Mouse (Mus musculus) CH12.LX (cell line): Measurements from ENCODE around the gene Arrb1. TPM values are rescaled to one million over a fixed set of nuclear protein-coding genes. Genes with fewer than 3 reads are reported as not detected.

ENCODE experiments used
- DNase-seq: peaks from one replicate; pipeline ENCODE4 v3.0.0-alpha.2; 2013; ENCODE audit errors: extremely low read depth
- H3K27ac ChIP-seq: 2 replicates; pipeline ENCODE4 v1.5.1; 2012; ENCODE audit warnings: low read depth, mild to moderate bottlenecking, control low read depth, moderate library complexity; ENCODE audit not compliant: insufficient read depth
- H3K27me3 ChIP-seq: replicated peaks from 2 replicates; pipeline ENCODE3; 2012; ENCODE audit warnings: inconsistent platforms
- H3K36me3 ChIP-seq, 2 experiments: replicated peaks in 1 of 2; 2 replicates each; pipeline versions ENCODE3 to v1.6.1; 2012; ENCODE audit warnings: inconsistent platforms in 1 of 2, low read length in 1 of 2, mild to moderate bottlenecking in 1 of 2, mixed read lengths in 1 of 2, moderate library complexity in 1 of 2; ENCODE audit not compliant: control insufficient read depth in 1 of 2, insufficient read depth in 1 of 2
- H3K4me1 ChIP-seq, 2 experiments: 2 replicates each; pipeline ENCODE4 v1.6.1; 2012; ENCODE audit warnings: inconsistent platforms in 1 of 2, moderate library complexity in 1 of 2; ENCODE audit not compliant: insufficient read depth in 2 of 2, control insufficient read depth in 1 of 2
- H3K4me2 ChIP-seq: 2 replicates; pipeline ENCODE4 v1.6.1; 2012; ENCODE audit warnings: low read depth, mild to moderate bottlenecking, control low read depth; ENCODE audit not compliant: poor library complexity, insufficient read depth, severe bottlenecking
- H3K4me3 ChIP-seq, 3 experiments: fragments of 150-350 bp in 1 of 3; sonication (generic) in 1 of 3; replicated peaks in 1 of 3; 2 replicates each; pipeline versions ENCODE3 to v1.5.1; 2011 to 2012; ENCODE audit warnings: low read depth in 2 of 3, low read length in 2 of 3, mild to moderate bottlenecking in 2 of 3, moderate library complexity in 2 of 3, control low read depth in 1 of 3, improper control_type of control experiment in 1 of 3, inconsistent platforms in 1 of 3, mixed read lengths in 1 of 3; ENCODE audit not compliant: poor library complexity in 1 of 3
- H3K79me2 ChIP-seq: replicated peaks from 2 replicates; pipeline ENCODE4 v1.6.1; 2012; ENCODE audit warnings: mild to moderate bottlenecking, moderate library complexity; ENCODE audit not compliant: control insufficient read depth, poor library complexity, insufficient read depth, severe bottlenecking; ENCODE audit errors: extremely low read depth
- H3K9ac ChIP-seq: 2 replicates; pipeline ENCODE4 v1.6.1; 2012; ENCODE audit warnings: low read depth, mild to moderate bottlenecking, control low read depth, moderate library complexity; ENCODE audit not compliant: insufficient read depth
- H3K9me3 ChIP-seq: replicated peaks from 2 replicates; pipeline ENCODE3; 2012; ENCODE audit warnings: low read length, inconsistent platforms, mixed read lengths
- RCOR1 ChIP-seq: conservative IDR thresholded peaks from 2 replicates; pipeline ENCODE4 v1.6.1; 2012; ENCODE audit warnings: low read depth, mild to moderate bottlenecking, inconsistent platforms, low read length, improper control_type of control experiment
- dilution Hi-C: fragments of 300-500 bp; cut with MboI; formaldehyde crosslinking; loops from 2 replicates; pipeline ENCODE4 v1.14.3; 2020; ENCODE audit warnings: low sequenced_read_pairs; ENCODE audit not compliant: extremely low pct_unique_long_range_greater_than_20kb, extremely low pct_ligation_motif_present
- in situ Hi-C: fragments of 300-500 bp; cut with MboI; formaldehyde crosslinking; loops from 3 replicates; pipeline ENCODE4 v1.14.3; 2019; ENCODE audit warnings: low sequenced_read_pairs, low pct_ligation_motif_present, low pct_unique_long_range_greater_than_20kb, mixed read lengths
- polyA plus RNA-seq: library from polyadenylated mRNA; unstranded; fragments of >175 nt; gene quantifications from 2 replicates; pipeline ENCODE4 v1.2.1, GENCODE M21; 2012; ENCODE audit warnings: low read depth; ENCODE audit not compliant: insufficient read length
- total RNA-seq, 2 experiments: library from RNA; depleted of rRNA; stranded (reverse); fragments of 300-350 nt in 1 of 2; fragments of >200 nt in 1 of 2; gene quantifications; 2 replicates each; pipeline ENCODE4 v1.2.3; 2012 to 2014

Arrb1 gene
- total and polyA plus RNA-seq, 3 experiments: 3.3 to 5.2 (median 4.2) TPM

GRCm38 (mm10) chr7:99654244-99654643 lies 119.0 kb downstream of the Arrb1 start:
- no peak overlapping the region for H3K4me3 ChIP-seq
- no peak overlapping the region for H3K9ac ChIP-seq
- peaks cover 8% of the 10 kb centered on the region for H3K9me3 ChIP-seq
- H3K4me1 ChIP-seq: no peaks in the 10 kb centered on the region
- in situ Hi-C loops: no loop called here
- H3K4me2 ChIP-seq: no peak overlapping the region
- no peak for DNase-seq
- no peak overlapping the region for H3K27ac ChIP-seq
- TF ChIP-seq RCOR1: no peak
- TF ChIP-seq, all 38 proteins: peak for 0
- peaks cover 27% of the 10 kb centered on the region for H3K27me3 ChIP-seq
- dilution Hi-C loops: no loop called here
- no peaks in the 10 kb centered on the region for H3K79me2 ChIP-seq
- no peaks in the 10 kb centered on the region for H3K36me3 ChIP-seq

Other genes starting within 250 kb of the Arrb1 start
- not detected in 2 replicates for gene Serpinh1, start 182.2 kb upstream of the Arrb1 start, total RNA-seq (2012; rRNA removed)
- not detected in 2 replicates for gene Serpinh1, start 182.2 kb upstream of the Arrb1 start, total RNA-seq (2014; rRNA removed)
- gene Serpinh1, start 182.2 kb upstream of the Arrb1 start, polyA plus RNA-seq: not detected in 2 replicates
- 7.5 and 9.1 TPM in 2 replicates for gene Gdpd5, start 154.1 kb upstream of the Arrb1 start, total RNA-seq (2012; rRNA removed)
- gene Gdpd5, start 154.1 kb upstream of the Arrb1 start, total RNA-seq (2014; rRNA removed): 2.4 and 2.8 TPM in 2 replicates
- gene Gdpd5, start 154.1 kb upstream of the Arrb1 start, polyA plus RNA-seq: 7.0 and 9.0 TPM in 2 replicates
- gene Klhl35, start 69.5 kb upstream of the Arrb1 start, total RNA-seq (2012; rRNA removed): not detected in 2 replicates
- not detected in 2 replicates for gene Klhl35, start 69.5 kb upstream of the Arrb1 start, total RNA-seq (2014; rRNA removed)
- not detected in 2 replicates for gene Klhl35, start 69.5 kb upstream of the Arrb1 start, polyA plus RNA-seq
- 2,320 and 2,484 TPM in 2 replicates for gene Rps3, start 51.7 kb upstream of the Arrb1 start, total RNA-seq (2012; rRNA removed)
- gene Rps3, start 51.7 kb upstream of the Arrb1 start, total RNA-seq (2014; rRNA removed): 3,699 and 3,874 TPM in 2 replicates
- gene Rps3, start 51.7 kb upstream of the Arrb1 start, polyA plus RNA-seq: 1,738 and 1,898 TPM in 2 replicates
- 0.13 and 0.25 TPM in 2 replicates for gene Tpbgl, start 91.6 kb downstream of the Arrb1 start, total RNA-seq (2012; rRNA removed)
- gene Tpbgl, start 91.6 kb downstream of the Arrb1 start, total RNA-seq (2014; rRNA removed): not detected in 2 replicates
- gene Tpbgl, start 91.6 kb downstream of the Arrb1 start, polyA plus RNA-seq: 0.07 TPM in 1 of 2 replicates, not detected in the other
- gene Slco2b1, start 175.9 kb downstream of the Arrb1 start, total RNA-seq (2012; rRNA removed): 0.08 and 0.13 TPM in 2 replicates
- 0.11 TPM in 2 replicates for gene Slco2b1, start 175.9 kb downstream of the Arrb1 start, total RNA-seq (2014; rRNA removed)
- gene Slco2b1, start 175.9 kb downstream of the Arrb1 start, polyA plus RNA-seq: 0.16 TPM in 1 of 2 replicates, not detected in the other
- gene Olfr520, start 194.8 kb downstream of the Arrb1 start, total RNA-seq (2012; rRNA removed): not detected in 2 replicates
- not detected in 2 replicates for gene Olfr520, start 194.8 kb downstream of the Arrb1 start, total RNA-seq (2014; rRNA removed)
- not detected in 2 replicates for gene Olfr520, start 194.8 kb downstream of the Arrb1 start, polyA plus RNA-seq
- gene Olfr521, start 228.0 kb downstream of the Arrb1 start, total RNA-seq (2012; rRNA removed): not detected in 2 replicates
- gene Olfr521, start 228.0 kb downstream of the Arrb1 start, total RNA-seq (2014; rRNA removed): not detected in 2 replicates
- gene Olfr521, start 228.0 kb downstream of the Arrb1 start, polyA plus RNA-seq: not detected in 2 replicates